Mouse (Mus musculus): Measurements from ENCODE around the gene Gm28998.
"Not testable (repeated sequence)": the region's sequence is repeated elsewhere in the genome, so short reads cannot be mapped to it uniquely, and the experiment has no call there.

Gm28998 gene

DNA sequence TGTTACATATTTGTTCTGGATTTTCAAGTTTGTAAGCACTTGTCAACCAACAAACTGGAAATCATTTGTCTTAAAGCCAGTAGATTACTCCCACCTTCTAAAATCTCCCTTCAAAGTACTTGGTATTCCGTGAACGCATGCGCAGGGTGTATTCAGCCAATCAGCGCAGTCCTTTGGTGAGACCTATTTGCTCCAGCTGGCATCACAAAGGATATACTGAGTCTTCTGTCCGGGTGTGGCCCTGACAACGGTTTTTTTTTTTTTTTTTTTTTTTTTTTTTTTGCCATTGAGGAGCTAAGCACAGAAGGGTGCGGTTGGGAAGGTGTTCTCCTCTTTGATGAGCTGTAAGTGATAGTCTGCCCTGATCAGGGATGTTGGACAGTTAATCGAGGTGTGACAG is at the start of gene Gm28998:
Gene Gm28998 (plus strand): TSS at position 301 of the 400 bp plus-strand sequence.
- not testable (repeated sequence) for DNase-seq (ENCODE audit: low spot score)

Data from ovary, postnatal 36 days (tissue).